Mouse (Mus musculus): ENCODE data around the gene Tmem163.

GRCm38 (mm10) chr1:127729096-127729495, 49.7 kb upstream of the Tmem163 start, which contains the start of gene Acmsd:
- no peak for TF ChIP-seq USF1 (IDR thresholded peaks at IDR 0.05; ENCODE audit: low read depth)
- TF ChIP-seq E2F4 (IDR thresholded peaks at IDR 0.05; ENCODE audit: insufficient read depth), result no peak
